Mouse (Mus musculus): ENCODE measurements around the gene Arfgef3. TPM values are rescaled to one million over a fixed set of nuclear protein-coding genes. Genes with fewer than 3 reads are reported as not detected.
A peak's percentile ranks its signal among the peaks of the same experiment; 100 is the strongest.
"Not testable (repeated sequence)": the region's sequence is repeated elsewhere in the genome, so short reads cannot be mapped to it uniquely, and the experiment has no call there.

Arfgef3 gene
- polyA plus RNA-seq, 1 experiment: 7.4 TPM

DNA sequence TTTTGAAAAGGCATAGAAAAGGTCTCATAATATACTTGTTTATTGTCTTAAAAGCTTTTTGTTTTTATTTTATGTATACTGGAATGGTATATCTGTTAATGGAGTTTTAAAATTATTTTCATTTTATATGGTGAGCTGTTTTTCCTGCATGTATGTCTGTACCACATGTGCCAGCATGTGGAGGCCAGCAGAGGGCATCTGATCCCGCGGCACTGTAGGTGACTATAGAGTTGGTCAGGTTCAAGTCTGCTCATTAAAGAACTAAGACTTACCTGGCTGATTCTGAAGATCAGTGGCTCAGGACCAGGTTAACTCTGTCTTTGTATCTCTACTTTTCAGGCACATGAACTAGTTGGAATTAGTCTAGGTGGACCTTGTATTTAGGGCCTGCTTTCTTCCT, 171.2 kb downstream of the Arfgef3 start:
- peak; percentile 48; the same call in 1 of the 2 replicates for TF ChIP-seq CTCF (IDR thresholded peaks at IDR 0.05; ENCODE audit: borderline replicate concordance, extremely low read depth, insufficient read depth, insufficient read length)
- TF ChIP-seq POLR2A (IDR thresholded peaks at IDR 0.05; ENCODE audit: borderline replicate concordance, extremely low read depth, insufficient read depth, insufficient read length, poor library complexity, severe bottlenecking): no peak
- DNase-seq (ENCODE audit: low read depth): peak; percentile 15

DNA sequence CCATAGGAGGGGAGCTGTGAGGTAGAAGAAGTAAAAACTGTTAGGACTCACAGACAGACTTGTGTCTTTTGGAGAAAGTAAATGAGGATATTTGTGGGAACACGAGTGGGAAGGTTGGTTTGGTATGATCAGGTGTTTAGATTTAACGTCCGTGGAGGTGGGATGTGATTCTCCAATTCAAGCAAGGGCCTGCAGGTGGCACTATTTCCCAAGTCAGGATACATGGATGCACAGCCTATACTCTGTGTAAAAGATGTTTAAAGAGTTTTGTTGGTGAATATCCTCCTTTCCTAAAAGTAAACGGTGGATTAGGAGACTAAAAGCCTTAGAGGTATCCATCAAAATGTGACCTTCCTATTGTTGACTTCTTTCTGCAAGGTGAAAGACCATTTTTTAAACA, 180.8 kb downstream of the Arfgef3 start:
- TF ChIP-seq CTCF (IDR thresholded peaks at IDR 0.05; ENCODE audit: borderline replicate concordance, extremely low read depth, insufficient read depth, insufficient read length): peak; percentile 74; the same call in 1 of the 2 replicates
- TF ChIP-seq POLR2A (IDR thresholded peaks at IDR 0.05; ENCODE audit: borderline replicate concordance, extremely low read depth, insufficient read depth, insufficient read length, poor library complexity, severe bottlenecking): no peak
- peak; percentile 53 for DNase-seq (ENCODE audit: low read depth)

DNA sequence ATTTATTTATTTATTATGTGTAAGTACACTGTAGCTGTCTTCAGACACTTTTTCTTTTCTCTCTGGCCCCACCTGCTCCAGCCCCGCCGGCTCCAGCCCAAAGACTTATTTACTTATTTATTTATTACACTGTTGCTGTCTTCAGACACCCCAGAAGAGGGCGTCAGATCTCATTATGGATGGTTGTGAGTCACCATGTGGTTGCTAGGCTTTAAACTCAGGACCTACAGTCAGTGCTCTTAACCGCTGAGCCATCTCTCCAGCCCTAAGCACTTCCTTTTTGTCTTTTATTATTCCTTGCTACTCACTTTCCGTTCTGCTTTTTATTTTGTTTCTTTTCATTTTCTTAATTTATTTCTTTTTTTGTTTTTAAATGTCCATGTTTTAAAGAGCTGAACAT, 182.3 kb downstream of the Arfgef3 start:
- no peak for TF ChIP-seq CTCF (IDR thresholded peaks at IDR 0.05; ENCODE audit: borderline replicate concordance, extremely low read depth, insufficient read depth, insufficient read length)
- DNase-seq (ENCODE audit: low read depth): no peak

DNA sequence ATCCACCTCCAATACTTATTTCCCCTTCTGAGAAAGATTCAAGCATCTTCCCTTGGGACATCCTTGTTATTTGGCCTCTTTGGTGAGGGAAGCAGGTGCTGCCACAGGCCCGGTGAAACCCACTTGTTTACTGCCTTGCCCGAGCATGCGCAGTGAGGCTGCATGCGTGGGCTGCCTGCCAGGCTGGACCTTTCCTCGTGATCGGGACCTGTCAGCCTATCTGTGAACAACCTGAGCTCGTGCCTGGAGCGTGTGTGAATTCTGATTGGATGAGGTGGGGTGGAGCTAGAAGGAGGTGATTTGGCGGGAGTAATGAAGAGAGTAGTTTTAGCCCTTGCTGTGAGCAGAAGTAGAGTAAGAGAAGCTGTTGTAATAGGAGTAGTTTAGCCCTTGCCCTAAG, 184.7 kb downstream of the Arfgef3 start:
- not testable (repeated sequence) for DNase-seq (ENCODE audit: low read depth)

DNA sequence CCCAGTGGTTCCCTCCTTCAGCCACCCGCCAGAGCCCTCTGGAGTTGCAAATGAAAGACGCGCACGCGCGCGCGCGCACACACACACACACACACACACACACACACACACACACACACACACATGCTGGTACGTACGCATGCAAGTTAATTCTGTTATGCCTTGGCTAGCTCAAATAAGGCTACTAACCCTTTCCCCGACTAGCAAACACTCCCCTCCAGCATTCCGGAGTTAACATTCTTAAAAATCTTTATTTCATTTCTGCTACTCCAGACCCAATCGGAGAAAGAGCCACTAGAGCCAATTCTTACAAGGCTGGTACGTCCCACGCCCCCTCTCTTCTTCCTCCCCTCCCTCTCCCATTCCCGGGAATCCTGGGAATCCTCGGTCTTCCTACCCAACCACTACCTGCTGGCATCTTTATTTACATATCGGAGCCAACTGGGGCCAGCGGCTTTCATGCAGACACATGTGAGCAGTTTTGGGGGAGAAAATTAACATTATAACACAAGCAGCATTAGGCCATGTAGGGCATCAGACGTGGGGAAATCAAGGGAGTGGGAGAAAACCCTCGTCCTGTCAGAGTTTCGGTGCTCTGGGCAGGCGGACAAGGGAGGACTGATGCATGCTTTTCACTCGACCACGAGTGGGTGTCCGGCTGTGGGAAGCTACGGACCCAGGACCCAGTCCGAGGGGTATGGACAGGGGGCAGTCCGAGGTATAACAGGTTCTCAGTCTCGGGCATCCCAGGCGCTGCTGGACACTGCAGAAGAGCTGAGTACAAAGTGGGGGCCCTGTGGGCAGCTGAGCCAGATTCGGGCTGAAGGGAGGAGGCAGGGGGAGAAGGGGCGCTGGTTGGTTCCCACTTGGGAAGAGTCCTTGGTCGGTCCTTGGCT, 194.2 kb downstream of the Arfgef3 start:
- TF ChIP-seq POLR2A (IDR thresholded peaks at IDR 0.05; ENCODE audit: borderline replicate concordance, extremely low read depth, insufficient read depth, insufficient read length, poor library complexity, severe bottlenecking) (no peak), CTCF (IDR thresholded peaks at IDR 0.05; ENCODE audit: borderline replicate concordance, extremely low read depth, insufficient read depth, insufficient read length) (no peak)
- peak; percentile 85 for DNase-seq (ENCODE audit: low read depth)

DNA sequence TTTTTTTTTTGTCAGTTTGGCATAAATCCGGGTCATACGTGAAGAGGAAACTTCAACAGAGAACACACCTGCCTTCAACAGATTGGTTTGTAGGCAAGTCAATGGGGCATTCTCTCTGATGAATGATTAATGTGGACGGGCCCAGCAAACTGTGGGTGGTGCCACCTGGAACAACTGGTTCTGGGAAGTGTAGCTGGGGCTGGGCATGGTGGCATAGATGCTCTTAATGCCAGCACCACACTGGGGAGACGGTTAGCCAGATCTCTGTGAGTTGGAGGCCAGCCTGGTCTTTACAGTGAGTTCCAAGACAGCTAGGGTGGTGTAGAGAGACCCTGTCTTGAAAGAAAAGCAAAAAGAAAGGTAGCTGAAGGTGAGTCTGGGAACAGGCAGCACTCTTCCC, 196.4 kb downstream of the Arfgef3 start:
- TF ChIP-seq CTCF (IDR thresholded peaks at IDR 0.05; ENCODE audit: borderline replicate concordance, extremely low read depth, insufficient read depth, insufficient read length) (no peak), POLR2A (IDR thresholded peaks at IDR 0.05; ENCODE audit: borderline replicate concordance, extremely low read depth, insufficient read depth, insufficient read length, poor library complexity, severe bottlenecking) (no peak)
- DNase-seq (ENCODE audit: low read depth): no peak

DNA sequence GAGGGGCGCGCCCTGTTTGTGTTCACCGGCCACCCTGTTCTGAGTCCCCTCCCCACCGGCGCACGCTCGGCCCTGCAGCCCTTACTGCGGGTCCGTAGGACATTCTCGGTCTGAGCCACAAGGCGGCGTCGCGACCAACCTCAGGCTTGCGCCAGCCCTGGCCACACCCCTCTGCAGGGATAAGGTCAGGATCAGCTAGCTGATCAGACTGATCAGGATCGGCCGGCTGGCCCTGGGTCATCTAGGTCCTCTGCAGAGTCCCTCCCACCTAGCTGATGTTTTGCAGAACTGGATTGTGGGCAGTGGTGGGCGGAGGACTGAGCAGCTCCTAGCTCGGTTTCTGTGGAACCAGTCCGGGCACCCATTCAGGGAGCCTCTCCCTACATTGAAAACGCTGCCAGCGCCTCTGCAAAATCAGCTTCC, 197.9 kb downstream of the Arfgef3 start, which contains the start of gene Hebp2:
Hebp2 (minus strand) TSS at position 264 of the 423 bp plus-strand sequence.
- peak; percentile 87 for DNase-seq (ENCODE audit: low read depth)
- TF ChIP-seq CTCF (IDR thresholded peaks at IDR 0.05; ENCODE audit: borderline replicate concordance, extremely low read depth, insufficient read depth, insufficient read length) (peak; percentile 74), POLR2A (IDR thresholded peaks at IDR 0.05; ENCODE audit: borderline replicate concordance, extremely low read depth, insufficient read depth, insufficient read length, poor library complexity, severe bottlenecking) (no peak)

DNA sequence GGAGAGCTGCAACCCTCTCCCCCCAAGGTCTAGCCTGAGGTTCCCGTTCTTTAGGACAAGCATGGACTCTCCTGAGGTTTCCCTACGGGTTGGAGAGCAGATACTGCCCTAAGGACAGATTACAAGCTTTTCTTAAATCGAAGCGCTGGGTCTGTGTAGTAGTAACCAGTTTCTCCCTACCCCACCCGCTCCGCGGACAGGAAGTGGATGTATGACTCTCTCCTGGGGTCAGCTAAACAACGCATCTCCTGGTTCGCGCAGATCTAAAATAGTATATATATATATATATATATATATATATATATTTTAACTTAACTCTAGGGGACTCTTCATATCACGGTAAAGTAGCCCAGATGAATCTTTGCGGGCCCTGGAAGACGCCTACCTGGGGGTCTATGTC, 198.4 kb downstream of the Arfgef3 start:
- peak; percentile 19 for DNase-seq (ENCODE audit: low read depth)
- TF ChIP-seq CTCF (IDR thresholded peaks at IDR 0.05; ENCODE audit: borderline replicate concordance, extremely low read depth, insufficient read depth, insufficient read length) (no peak), POLR2A (IDR thresholded peaks at IDR 0.05; ENCODE audit: borderline replicate concordance, extremely low read depth, insufficient read depth, insufficient read length, poor library complexity, severe bottlenecking) (no peak)

DNA sequence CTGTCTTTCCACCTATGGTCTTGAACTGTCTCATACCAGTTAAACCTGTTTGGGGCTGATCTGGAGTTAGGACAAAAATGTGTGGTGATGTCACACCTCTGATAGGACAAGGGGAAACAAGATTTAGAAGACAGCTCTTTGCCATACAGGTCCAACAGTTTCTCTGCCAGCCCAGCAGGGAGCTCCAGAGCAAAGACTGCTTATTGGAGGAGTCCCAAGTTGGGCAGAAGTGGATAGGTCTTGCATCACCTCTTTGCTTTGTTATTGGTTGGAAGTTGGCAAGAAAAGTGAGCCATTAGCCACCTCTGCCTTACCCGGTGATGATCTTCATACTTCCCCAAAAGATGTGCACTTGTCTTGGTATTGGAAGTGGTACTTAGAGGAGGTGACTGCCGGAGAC, 206.9 kb downstream of the Arfgef3 start:
- TF ChIP-seq POLR2A (IDR thresholded peaks at IDR 0.05; ENCODE audit: borderline replicate concordance, extremely low read depth, insufficient read depth, insufficient read length, poor library complexity, severe bottlenecking) (no peak), CTCF (IDR thresholded peaks at IDR 0.05; ENCODE audit: borderline replicate concordance, extremely low read depth, insufficient read depth, insufficient read length) (no peak)
- DNase-seq (ENCODE audit: low read depth): no peak

DNA sequence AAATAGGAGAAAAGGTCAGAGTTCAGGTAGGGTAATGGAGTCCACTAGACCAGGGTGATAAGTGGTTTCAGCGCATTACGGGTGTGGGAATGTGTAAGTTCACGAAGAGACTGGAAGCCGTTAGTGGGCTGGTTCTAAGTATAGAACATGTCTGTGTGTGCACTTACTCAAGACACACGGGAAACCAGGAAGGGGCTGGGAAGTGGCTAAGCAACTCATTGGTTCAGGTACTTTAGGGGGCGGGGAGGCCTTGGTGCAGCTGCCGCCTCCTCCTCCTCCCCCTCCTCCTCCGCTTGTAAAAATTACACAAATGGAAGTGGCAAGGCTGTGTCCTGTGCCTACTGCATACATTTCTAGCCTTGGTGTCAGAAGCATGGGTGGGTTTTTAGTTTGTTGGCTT, 211.5 kb downstream of the Arfgef3 start:
- TF ChIP-seq POLR2A (IDR thresholded peaks at IDR 0.05; ENCODE audit: borderline replicate concordance, extremely low read depth, insufficient read depth, insufficient read length, poor library complexity, severe bottlenecking): no peak
- TF ChIP-seq CTCF (IDR thresholded peaks at IDR 0.05; ENCODE audit: borderline replicate concordance, extremely low read depth, insufficient read depth, insufficient read length): no peak
- DNase-seq (ENCODE audit: low read depth): no peak

Other genes starting within 250 kb of the Arfgef3 start
- 3.0 and 4.4 TPM in 2 replicates for gene Hebp2, start 197.9 kb downstream of the Arfgef3 start, polyA plus RNA-seq (2012; rRNA removed)
- gene Gm4922, start 42.8 kb upstream of the Arfgef3 start, polyA plus RNA-seq (2012; rRNA removed): not detected in 2 replicates
- 12.8 and 16.5 TPM in 2 replicates for gene Perp, start 101.1 kb upstream of the Arfgef3 start, polyA plus RNA-seq (2012; rRNA removed)

Data from brain, embryonic 14.5 days (tissue).